Comparison of ENCODE assay signal across 17 mouse cellular contexts in the genomic region with DNA sequence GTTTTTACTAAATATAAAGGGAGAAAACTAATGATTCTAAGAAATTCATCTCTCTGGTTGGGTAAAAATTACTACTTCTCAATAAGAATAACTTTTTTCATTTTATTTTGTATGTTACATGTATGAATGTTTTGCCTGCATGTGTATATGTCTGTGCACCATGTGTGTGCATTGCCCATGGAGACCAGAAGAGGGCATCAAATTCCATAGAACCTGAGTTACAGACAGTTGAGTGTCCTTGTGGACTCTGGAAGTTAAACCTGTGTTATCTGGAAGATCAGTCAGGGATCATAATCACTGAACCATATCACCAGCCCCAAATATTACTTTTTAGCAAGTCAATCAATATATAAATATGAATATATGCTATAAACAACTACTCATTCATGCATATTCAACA.
DNase-seq lines count a peak whose midpoint lies in the region; ATAC-seq and TF ChIP-seq lines count a peak whose summit lies in the region.
"Had no signal": no experiment of that assay in that cellular context is flagged by ENCODE, and none has a peak within 500 bp of the region (broad histone marks: within the 10 kb centered on the region; RNA-seq: fewer than 3 reads in every experiment).

No protein-coding gene starts in this region.

- H3K27me3 ChIP-seq in liver, postnatal 0 days (ENCODE audit: insufficient read depth, low read length), result no peaks in the 10 kb centered on the region
- H3K27me3 ChIP-seq: heart, embryonic 15.5 days; limb, embryonic 13.5 days had no signal

- no peak for ATAC-seq in liver, postnatal 0 days
- ATAC-seq in inflammation-experienced regulatory T-cells, adult 6 months, result no peak
- ATAC-seq: forebrain, embryonic 16.5 days; hindbrain, embryonic 16.5 days had no signal

- H3K9me3 ChIP-seq in liver, postnatal 0 days (ENCODE audit: low read length), result no peaks in the 10 kb centered on the region
- H3K9me3 ChIP-seq: heart, embryonic 15.5 days; limb, embryonic 13.5 days had no signal

- H3K4me3 ChIP-seq in gastrocnemius, adult 2 months, result no peak overlapping the region
- no peak overlapping the region for H3K4me3 ChIP-seq in liver, postnatal 0 days (ENCODE audit: low read depth, low read length)
- H3K4me3 ChIP-seq in bone marrow, adult 2 months (replicated peaks; ENCODE audit: control insufficient read depth, low read depth, low read length), result no peak overlapping the region
- H3K4me3 ChIP-seq: heart, embryonic 15.5 days; limb, embryonic 13.5 days had no signal

- no peak for TF ChIP-seq POLR2A in bone marrow, adult 2 months (IDR thresholded peaks at IDR 0.05; ENCODE audit: borderline replicate concordance, control insufficient read depth, low read depth, low read length)

- TF ChIP-seq CTCF in gastrocnemius, adult 2 months (IDR thresholded peaks at IDR 0.05), result peak; percentile 18; the same call in 1 of the 2 replicates
- peak; percentile 47 for TF ChIP-seq CTCF in liver, postnatal 0 days (IDR thresholded peaks at IDR 0.05; ENCODE audit: low read depth)
- TF ChIP-seq CTCF in bone marrow, adult 2 months (IDR thresholded peaks at IDR 0.05; ENCODE audit: control insufficient read depth, insufficient read depth, low read length), result 0 out of 2 replicates have a peak, but pooled peaks have one; percentile 14

- no peak overlapping the region for H3K9ac ChIP-seq in liver, postnatal 0 days (replicated peaks)
- H3K9ac ChIP-seq: heart, embryonic 15.5 days; limb, embryonic 13.5 days had no signal

- intact Hi-C loops in gastrocnemius, adult 2 months (cut with DNase I), result no loop called here

- no peak for DNase-seq in gastrocnemius, adult 2 months
- no peak for DNase-seq in gastrocnemius, adult 8-10 months (ENCODE audit: low spot score in 2 of 2)
- no peak for DNase-seq in liver, postnatal 0 days
- DNase-seq in liver, result no peak
- DNase-seq in B cell, adult 2 months, result peak; percentile 16 to 19
- no peak for DNase-seq in adrenal gland, postnatal 25 days
- DNase-seq: adrenal gland, postnatal 14 days; gastrocnemius, postnatal 36 days; kidney, postnatal 25 days; layer of hippocampus, postnatal 36 days had no signal

- H3K36me3 ChIP-seq in liver, postnatal 0 days (replicated peaks; ENCODE audit: insufficient read depth, low read length), result no peaks in the 10 kb centered on the region
- H3K36me3 ChIP-seq: heart, embryonic 15.5 days; limb, embryonic 13.5 days had no signal

- H3K4me2 ChIP-seq in liver, postnatal 0 days (ENCODE audit: low read depth, low read length), result no peak overlapping the region
- H3K4me2 ChIP-seq: heart, embryonic 15.5 days; limb, embryonic 13.5 days had no signal

- no peak overlapping the region for H3K27ac ChIP-seq in gastrocnemius, adult 2 months
- H3K27ac ChIP-seq in liver, postnatal 0 days (ENCODE audit: low read depth), result no peak overlapping the region
- no peak overlapping the region for H3K27ac ChIP-seq in bone marrow, adult 2 months (ENCODE audit: control insufficient read depth, insufficient read depth, low read depth, low read length, poor library complexity)
- H3K27ac ChIP-seq: heart, embryonic 15.5 days; limb, embryonic 13.5 days; macrophage had no signal

- no peaks in the 10 kb centered on the region for H3K4me1 ChIP-seq in liver, postnatal 0 days (ENCODE audit: insufficient read depth)
- H3K4me1 ChIP-seq in bone marrow, adult 2 months (ENCODE audit: control insufficient read depth, insufficient read depth, low read length), result no peaks in the 10 kb centered on the region; the same call in 1 of the 2 replicates
- H3K4me1 ChIP-seq: heart, embryonic 15.5 days; limb, embryonic 13.5 days had no signal

- no peak for TF ChIP-seq EP300 in liver, postnatal 0 days (IDR thresholded peaks at IDR 0.05; ENCODE audit: low read depth)

Comparison
In these comparisons a context has a peak if more than half of its experiments do, and no peak if none do; other contexts are left out.
1. DNase-seq: peak in B cell, adult 2 months (2 of 2); none in gastrocnemius, adult 2 months (single experiment), gastrocnemius, adult 8-10 months (0 of 2), liver, postnatal 0 days (single experiment), liver (single experiment) and adrenal gland, postnatal 25 days (single experiment).
2. Peak in every context shown above with its lines, with median percentiles within 50 percentile points of each other: CTCF ChIP-seq.